Mouse (Mus musculus) E14TG2a.4 (cell line): ENCODE measurements around the gene Pbrm1.

ENCODE experiments used
- CTCF ChIP-seq: conservative IDR thresholded peaks from 2 replicates; pipeline ENCODE4 v1.5.1; 2014; ENCODE audit warnings: low read length
- POU5F1 ChIP-seq: IDR thresholded peaks from 2 replicates; pipeline ENCODE4 v1.6.1; 2014; ENCODE audit warnings: low read length, borderline replicate concordance

DNA sequence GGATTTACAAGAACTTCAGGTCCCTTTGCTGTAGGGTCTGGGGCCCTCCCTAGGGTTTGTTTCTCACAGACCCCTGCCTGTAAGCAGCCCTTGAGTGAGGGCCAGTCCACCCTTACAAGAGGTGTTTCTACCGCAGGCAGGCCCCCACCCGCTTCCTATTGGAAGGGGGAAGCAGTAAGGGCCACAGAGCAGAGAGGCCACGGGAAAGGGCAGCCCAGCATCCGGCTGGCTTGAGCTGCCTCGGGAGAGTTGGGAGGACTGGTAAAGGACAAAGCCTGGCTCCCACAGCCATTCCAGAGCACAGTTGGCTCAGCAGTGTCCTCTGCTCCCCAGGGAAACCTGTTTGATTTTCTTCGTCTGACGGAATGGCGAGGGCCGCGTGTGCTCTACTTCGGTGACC lies 118.9 kb downstream of the Pbrm1 start:
- TF ChIP-seq CTCF: no peak
- TF ChIP-seq POU5F1: no peak
